Mouse (Mus musculus) spleen, adult 2 months (tissue): ENCODE measurements around the gene Mgea5.

ENCODE experiments used
- CTCF ChIP-seq: fragments of 200-500 bp; IDR thresholded peaks from 2 replicates; pipeline ENCODE4 v1.5.1; 2011; ENCODE audit warnings: mild to moderate bottlenecking, inconsistent platforms; ENCODE audit not compliant: insufficient read depth, insufficient read length, insufficient replicate concordance; ENCODE audit errors: extremely low read depth
- POLR2A ChIP-seq: fragments of 200-500 bp; IDR thresholded peaks from 2 replicates; pipeline ENCODE4 v1.6.1; 2011; ENCODE audit warnings: low read depth, low read length, inconsistent platforms

GRCm38 (mm10) chr19:45745344-45746152, 38.1 kb downstream of the Mgea5 start:
- TF ChIP-seq CTCF = no peak
- no peak for TF ChIP-seq POLR2A
